Mouse (Mus musculus): ENCODE measurements around the gene Fez1. TPM values are rescaled to one million over a fixed set of nuclear protein-coding genes. Genes with fewer than 3 reads are reported as not detected.

The Fez1 gene
- total RNA-seq, 1 experiment: 5.0 TPM

GRCm38 (mm10) chr9:36883569-36883968 lies 61.9 kb downstream of the Fez1 start:
- H3K36me3 ChIP-seq (ENCODE audit: control insufficient read depth, insufficient read depth, low read length, poor library complexity, severe bottlenecking): no peaks in the 10 kb centered on the region
- DNase-seq (ENCODE audit: low read depth, low spot score): no peak
- H3K4me1 ChIP-seq (ENCODE audit: control insufficient read depth in 2 of 2, insufficient read depth in 2 of 2, low read length in 2 of 2, poor library complexity in 1 of 2): no peaks in the 10 kb centered on the region
- TF ChIP-seq HCFC1 (IDR thresholded peaks at IDR 0.05; ENCODE audit: borderline replicate concordance, insufficient read depth, low read length) (no peak), ZC3H11A (IDR thresholded peaks at IDR 0.05; ENCODE audit: borderline replicate concordance, low read depth, low read length) (no peak), ZNF384 (IDR thresholded peaks at IDR 0.05; ENCODE audit: low read depth, low read length) (no peak), CHD2 (IDR thresholded peaks at IDR 0.05; ENCODE audit: low read depth, low read length) (no peak), MAFK (IDR thresholded peaks at IDR 0.05; ENCODE audit: insufficient read depth, low read depth, low read length) (no peak)
- no peaks in the 10 kb centered on the region for H3K9me3 ChIP-seq (ENCODE audit: control insufficient read depth, insufficient read depth, low read depth, low read length)
- in situ Hi-C loops (cut with MboI; ENCODE audit: low sequenced_read_pairs in 2 of 2, unreplicated experiment in 2 of 2): no loop called here
- no peak overlapping the region for H3K4me3 ChIP-seq (ENCODE audit: insufficient read depth in 1 of 2, low read depth in 1 of 2, low read length in 2 of 2, poor library complexity in 1 of 2, severe bottlenecking in 1 of 2)
- no peak overlapping the region for H3K9ac ChIP-seq (ENCODE audit: insufficient read depth, low read depth, low read length, poor library complexity, severe bottlenecking)
- no peak overlapping the region for H3K27ac ChIP-seq (ENCODE audit: insufficient read depth, low read depth, low read length, poor library complexity, severe bottlenecking)

GRCm38 (mm10) chr9:36885237-36885636 lies 63.6 kb downstream of the Fez1 start:
- no peak overlapping the region for H3K9ac ChIP-seq (ENCODE audit: insufficient read depth, low read depth, low read length, poor library complexity, severe bottlenecking)
- in situ Hi-C loops (cut with MboI; ENCODE audit: low sequenced_read_pairs in 2 of 2, unreplicated experiment in 2 of 2): no loop called here
- no peak for TF ChIP-seq ZC3H11A (IDR thresholded peaks at IDR 0.05; ENCODE audit: borderline replicate concordance, low read depth, low read length)
- no peak for TF ChIP-seq HCFC1 (IDR thresholded peaks at IDR 0.05; ENCODE audit: borderline replicate concordance, insufficient read depth, low read length)
- no peak for TF ChIP-seq MAFK (IDR thresholded peaks at IDR 0.05; ENCODE audit: insufficient read depth, low read depth, low read length)
- no peak for TF ChIP-seq ZNF384 (IDR thresholded peaks at IDR 0.05; ENCODE audit: low read depth, low read length)
- no peak for TF ChIP-seq CHD2 (IDR thresholded peaks at IDR 0.05; ENCODE audit: low read depth, low read length)
- DNase-seq (ENCODE audit: low read depth, low spot score): peak; percentile 34
- H3K9me3 ChIP-seq (ENCODE audit: control insufficient read depth, insufficient read depth, low read depth, low read length): no peaks in the 10 kb centered on the region
- H3K4me3 ChIP-seq (ENCODE audit: insufficient read depth in 1 of 2, low read depth in 1 of 2, low read length in 2 of 2, poor library complexity in 1 of 2, severe bottlenecking in 1 of 2): no peak overlapping the region
- H3K27ac ChIP-seq (ENCODE audit: insufficient read depth, low read depth, low read length, poor library complexity, severe bottlenecking): no peak overlapping the region
- no peaks in the 10 kb centered on the region for H3K4me1 ChIP-seq (ENCODE audit: control insufficient read depth in 2 of 2, insufficient read depth in 2 of 2, low read length in 2 of 2, poor library complexity in 1 of 2)
- no peaks in the 10 kb centered on the region for H3K36me3 ChIP-seq (ENCODE audit: control insufficient read depth, insufficient read depth, low read length, poor library complexity, severe bottlenecking)

- no peaks in the 10 kb centered on the region for H3K36me3 ChIP-seq (ENCODE audit: control insufficient read depth, insufficient read depth, low read length, poor library complexity, severe bottlenecking)
- DNase-seq (ENCODE audit: low read depth, low spot score): peak; percentile 73
- H3K27ac ChIP-seq (ENCODE audit: insufficient read depth, low read depth, low read length, poor library complexity, severe bottlenecking): no peak overlapping the region
- no peaks in the 10 kb centered on the region for H3K9me3 ChIP-seq (ENCODE audit: control insufficient read depth, insufficient read depth, low read depth, low read length)
- H3K4me1 ChIP-seq (ENCODE audit: control insufficient read depth in 2 of 2, insufficient read depth in 2 of 2, low read length in 2 of 2, poor library complexity in 1 of 2): no peaks in the 10 kb centered on the region
- H3K4me3 ChIP-seq (ENCODE audit: insufficient read depth in 1 of 2, low read depth in 1 of 2, low read length in 2 of 2, poor library complexity in 1 of 2, severe bottlenecking in 1 of 2): no peak overlapping the region
- no peak for TF ChIP-seq CHD2 (IDR thresholded peaks at IDR 0.05; ENCODE audit: low read depth, low read length)
- no peak for TF ChIP-seq ZNF384 (IDR thresholded peaks at IDR 0.05; ENCODE audit: low read depth, low read length)
- TF ChIP-seq MAFK (IDR thresholded peaks at IDR 0.05; ENCODE audit: insufficient read depth, low read depth, low read length): no peak
- TF ChIP-seq HCFC1 (IDR thresholded peaks at IDR 0.05; ENCODE audit: borderline replicate concordance, insufficient read depth, low read length): no peak
- TF ChIP-seq ZC3H11A (IDR thresholded peaks at IDR 0.05; ENCODE audit: borderline replicate concordance, low read depth, low read length): no peak
- in situ Hi-C loops (cut with MboI; ENCODE audit: low sequenced_read_pairs in 2 of 2, unreplicated experiment in 2 of 2): no loop called here
- no peak overlapping the region for H3K9ac ChIP-seq (ENCODE audit: insufficient read depth, low read depth, low read length, poor library complexity, severe bottlenecking)
These were observed 68.9 kb downstream of the Fez1 start for GRCm38 (mm10) chr9:36890552-36890951.

- Histone ChIP-seq H3K9me3 (ENCODE audit: control insufficient read depth, insufficient read depth, low read depth, low read length) (no peaks in the 10 kb centered on the region), H3K4me3 (ENCODE audit: insufficient read depth in 1 of 2, low read depth in 1 of 2, low read length in 2 of 2, poor library complexity in 1 of 2, severe bottlenecking in 1 of 2) (no peak overlapping the region), H3K9ac (ENCODE audit: insufficient read depth, low read depth, low read length, poor library complexity, severe bottlenecking) (no peak overlapping the region), H3K36me3 (ENCODE audit: control insufficient read depth, insufficient read depth, low read length, poor library complexity, severe bottlenecking) (no peaks in the 10 kb centered on the region), H3K4me1 (ENCODE audit: control insufficient read depth in 2 of 2, insufficient read depth in 2 of 2, low read length in 2 of 2, poor library complexity in 1 of 2) (no peaks in the 10 kb centered on the region), H3K27ac (ENCODE audit: insufficient read depth, low read depth, low read length, poor library complexity, severe bottlenecking) (no peak overlapping the region)
- TF ChIP-seq MAFK (IDR thresholded peaks at IDR 0.05; ENCODE audit: insufficient read depth, low read depth, low read length) (no peak), CHD2 (IDR thresholded peaks at IDR 0.05; ENCODE audit: low read depth, low read length) (no peak), HCFC1 (IDR thresholded peaks at IDR 0.05; ENCODE audit: borderline replicate concordance, insufficient read depth, low read length) (no peak), ZC3H11A (IDR thresholded peaks at IDR 0.05; ENCODE audit: borderline replicate concordance, low read depth, low read length) (no peak), ZNF384 (IDR thresholded peaks at IDR 0.05; ENCODE audit: low read depth, low read length) (no peak)
- in situ Hi-C loops (cut with MboI; ENCODE audit: low sequenced_read_pairs in 2 of 2, unreplicated experiment in 2 of 2): no loop called here
- no peak for DNase-seq (ENCODE audit: low read depth, low spot score)
These were observed 71.8 kb downstream of the Fez1 start for GRCm38 (mm10) chr9:36893413-36893990.
